Mouse (Mus musculus): Measurements from ENCODE around the gene Cabp1. TPM values are rescaled to one million over a fixed set of nuclear protein-coding genes. Genes with fewer than 3 reads are reported as not detected.

Cabp1 gene
- total RNA-seq, 2 experiments from 2014 or later, result 319 to 335 TPM

DNA sequence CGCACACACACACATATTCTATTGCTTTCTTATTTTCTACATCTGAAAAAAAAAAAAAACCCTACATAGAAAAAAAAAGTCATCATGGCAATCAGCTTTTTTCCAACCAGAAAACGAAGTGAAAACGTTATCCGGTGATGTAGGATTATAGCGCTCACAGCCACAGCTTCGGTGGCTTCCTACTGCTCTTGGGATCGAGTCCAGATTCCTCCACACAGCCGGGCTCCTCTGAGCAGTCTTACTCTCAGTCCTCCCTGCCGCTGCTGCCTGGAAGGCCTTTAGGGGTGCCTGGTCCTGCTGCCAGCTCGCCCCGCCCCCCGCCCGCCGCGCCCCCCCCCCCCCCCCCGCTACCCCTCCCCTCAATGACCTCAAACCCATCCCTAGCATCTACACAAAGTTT lies 13.7 kb upstream of the Cabp1 start:
- no peak for TF ChIP-seq CTCF (IDR thresholded peaks at IDR 0.05)
- intact Hi-C loops (cut with DNase I), result loop anchor here (2.0 kb wide), 1 partner anchor 61 kb away; no protein-coding TSS in a partner anchor
- peak overlapping the region; percentile 76 for H3K27ac ChIP-seq
- no peak overlapping the region for H3K4me3 ChIP-seq
- DNase-seq (ENCODE audit: extremely low spot score in 1 of 2, low spot score in 2 of 2), result peak in 1 of 2 experiments; percentile 31

DNA sequence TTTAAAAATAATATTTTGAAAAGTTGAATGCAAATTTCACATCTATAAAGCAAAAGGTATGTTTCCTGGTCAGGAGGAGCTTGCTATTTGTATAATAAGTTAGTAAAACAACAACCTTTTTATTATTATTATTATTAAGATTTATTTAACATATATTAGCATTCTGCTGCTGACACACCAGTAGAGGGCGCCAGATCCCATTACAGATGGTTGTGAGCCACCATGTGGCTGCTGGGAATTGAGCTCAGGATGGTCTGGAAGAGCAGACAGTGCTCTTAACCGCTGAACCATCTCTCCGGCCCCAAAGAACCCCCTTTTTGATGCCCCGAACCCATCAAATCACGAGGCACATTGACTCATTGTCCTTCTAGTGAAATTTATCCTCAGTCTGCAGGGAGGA lies 13.1 kb upstream of the Cabp1 start:
- intact Hi-C loops (cut with DNase I), result loop anchor here (2.0 kb wide), 1 partner anchor 62 kb away; no protein-coding TSS in a partner anchor
- H3K27ac ChIP-seq, result peak overlapping the region; percentile 76

DNA sequence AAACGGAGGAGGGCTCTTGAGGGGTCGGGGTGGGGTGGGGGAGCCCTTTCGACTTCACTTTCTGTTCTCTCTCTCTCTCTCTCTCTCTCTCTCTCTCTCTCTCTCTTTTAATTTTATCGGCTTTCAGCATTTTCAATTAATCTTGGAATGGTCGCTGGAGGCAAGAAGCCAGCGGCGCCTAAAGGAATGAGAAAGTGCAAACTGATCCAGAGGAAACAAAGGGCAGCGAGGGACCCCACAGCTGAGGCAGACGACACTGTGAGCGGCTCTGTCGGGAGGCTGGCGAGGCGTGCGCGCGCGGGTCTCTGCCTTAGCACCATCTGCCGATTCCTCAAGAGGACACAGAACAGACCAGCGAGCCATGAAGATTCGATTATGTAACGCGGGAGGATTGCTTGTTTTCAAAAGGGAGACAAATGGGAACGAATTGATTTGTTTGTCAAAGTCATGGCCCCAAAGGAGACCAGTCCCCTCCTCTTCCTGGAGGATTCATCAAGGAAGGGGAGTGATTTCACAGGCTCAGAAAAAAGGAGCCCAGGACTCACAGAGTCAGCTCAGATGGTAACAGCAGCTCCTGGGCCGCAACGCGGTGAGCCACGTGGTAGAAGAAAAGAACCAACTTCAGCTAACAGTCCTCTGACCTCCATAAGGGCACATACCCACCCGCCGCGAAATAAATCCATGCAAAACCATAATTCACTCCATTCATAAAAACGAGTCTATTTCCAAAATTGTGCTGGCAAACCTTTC lies 10.6 kb upstream of the Cabp1 start:
- DNase-seq (ENCODE audit: extremely low spot score in 1 of 2, low spot score in 2 of 2), result peak; percentile 56 to 69
- H3K27ac ChIP-seq, result peak overlapping the region; percentile 91
- intact Hi-C loops (cut with DNase I), result no loop called here

More for the DNA sequence above, 13.1 kb upstream of the Cabp1 start:
- H3K4me3 ChIP-seq, result no peak overlapping the region
- peak; percentile 52 for TF ChIP-seq CTCF (IDR thresholded peaks at IDR 0.05)
- DNase-seq (ENCODE audit: extremely low spot score in 1 of 2, low spot score in 2 of 2), result no peak

DNA sequence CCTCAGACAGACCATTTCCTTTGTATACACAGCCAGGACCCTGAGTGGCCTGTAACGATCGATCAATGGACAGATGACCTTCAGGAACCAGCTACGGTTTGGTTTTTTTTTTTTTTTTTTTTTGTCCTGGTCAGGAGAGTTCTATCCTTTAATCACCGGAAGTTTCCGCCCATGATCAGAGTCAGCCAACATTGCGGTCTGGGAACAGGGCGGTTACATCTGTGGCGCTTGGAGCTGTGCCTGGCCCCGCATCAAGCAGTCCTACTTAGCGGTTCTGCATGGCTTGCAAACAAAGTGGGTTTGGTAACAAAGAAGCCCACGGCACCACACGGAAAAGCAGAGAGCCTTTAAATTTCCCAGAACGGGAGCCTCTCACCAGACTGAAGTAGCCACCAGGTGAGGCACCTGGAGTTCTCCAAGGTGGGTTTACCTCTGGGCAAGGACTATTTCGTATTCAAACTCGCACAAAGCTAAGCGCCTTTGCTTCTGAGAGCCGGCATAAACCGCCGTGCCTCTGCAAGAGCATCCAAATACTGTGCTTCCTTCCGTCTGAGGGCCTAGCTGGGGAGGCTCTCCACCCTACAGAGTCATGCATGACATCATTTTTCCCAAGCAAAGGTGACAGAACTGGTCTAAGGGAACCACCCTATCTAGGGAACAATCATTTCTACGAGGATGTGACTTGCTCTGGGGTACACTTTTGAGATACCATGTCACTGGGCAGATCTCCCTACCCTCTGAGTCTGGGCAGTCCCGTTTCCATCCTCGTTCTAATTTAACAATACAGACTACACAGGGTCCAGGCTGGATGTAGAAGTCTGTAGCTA lies 9.8 kb upstream of the Cabp1 start:
- no peak overlapping the region for H3K4me3 ChIP-seq

More for the DNA sequence above, 10.6 kb upstream of the Cabp1 start:
- peak overlapping the region; percentile 13; the same call in 1 of the 2 replicates for H3K4me3 ChIP-seq
- TF ChIP-seq CTCF (IDR thresholded peaks at IDR 0.05), result no peak

DNA sequence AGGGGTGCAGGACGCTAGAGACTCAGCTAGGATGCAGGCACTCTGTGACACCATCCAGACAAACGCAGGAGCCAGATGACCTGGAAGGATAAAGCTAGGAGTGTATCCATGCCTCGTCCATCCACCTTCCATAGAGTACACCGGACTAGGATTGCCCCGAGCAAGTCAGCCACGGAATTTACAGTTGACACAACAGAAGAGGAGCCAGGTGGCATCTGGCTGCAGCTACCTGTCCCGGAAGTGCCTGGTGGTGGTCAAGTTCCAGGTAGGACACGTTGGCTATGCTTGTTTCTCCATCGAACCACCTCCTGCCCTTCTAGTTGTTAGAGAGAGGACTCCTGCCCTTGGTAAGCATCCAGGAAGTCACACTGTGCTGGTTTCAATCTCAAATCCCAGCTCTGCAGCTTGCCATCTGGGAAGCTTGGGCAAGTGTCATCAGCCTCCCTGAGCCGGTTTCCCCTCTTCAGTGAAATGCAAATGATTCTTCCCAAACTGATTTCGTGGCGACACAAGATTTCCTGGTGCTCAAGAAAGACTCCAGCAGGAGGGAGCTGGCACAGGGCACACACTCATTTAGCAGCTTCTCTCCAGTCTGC lies 543 bp upstream of the Cabp1 start:
- peak overlapping the region; percentile 79 for H3K4me3 ChIP-seq
- intact Hi-C loops (cut with DNase I), result no loop called here
- no peak for DNase-seq (ENCODE audit: extremely low spot score in 1 of 2, low spot score in 2 of 2)
- TF ChIP-seq CTCF (IDR thresholded peaks at IDR 0.05), result no peak
- peak overlapping the region; percentile 90 for H3K27ac ChIP-seq

More for the DNA sequence above, 9.8 kb upstream of the Cabp1 start:
- DNase-seq (ENCODE audit: extremely low spot score in 1 of 2, low spot score in 2 of 2), result peak in 1 of 2 experiments; percentile 29
- intact Hi-C loops (cut with DNase I), result no loop called here
- H3K27ac ChIP-seq, result peak overlapping the region; percentile 91
- no peak for TF ChIP-seq CTCF (IDR thresholded peaks at IDR 0.05)

DNA sequence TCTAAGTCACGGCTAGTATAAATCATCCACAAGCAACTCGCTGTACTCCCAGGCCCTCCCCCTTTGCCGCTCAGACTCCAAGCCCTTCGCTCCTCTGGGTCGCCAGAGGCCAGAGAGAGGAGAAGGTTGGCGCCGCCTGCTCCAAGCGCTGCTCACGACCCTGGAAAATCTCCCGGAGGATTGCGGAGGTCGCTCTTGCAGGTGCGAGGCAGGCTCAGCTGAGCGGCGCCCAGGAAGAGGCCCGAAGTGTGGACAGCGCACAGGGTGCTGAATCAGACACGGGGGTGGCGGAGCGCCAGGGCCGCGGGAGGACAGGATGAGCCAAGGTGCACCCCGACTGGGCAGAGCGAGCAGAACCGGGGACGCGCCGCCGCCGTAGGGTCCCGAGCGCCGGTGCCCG lies 955 bp downstream of the Cabp1 start:
- no peak for TF ChIP-seq CTCF (IDR thresholded peaks at IDR 0.05)
- intact Hi-C loops (cut with DNase I), result no loop called here
- peak overlapping the region; percentile 79 for H3K4me3 ChIP-seq
- DNase-seq (ENCODE audit: extremely low spot score in 1 of 2, low spot score in 2 of 2), result peak; percentile 58 to 75
- peak overlapping the region; percentile 90 for H3K27ac ChIP-seq

DNA sequence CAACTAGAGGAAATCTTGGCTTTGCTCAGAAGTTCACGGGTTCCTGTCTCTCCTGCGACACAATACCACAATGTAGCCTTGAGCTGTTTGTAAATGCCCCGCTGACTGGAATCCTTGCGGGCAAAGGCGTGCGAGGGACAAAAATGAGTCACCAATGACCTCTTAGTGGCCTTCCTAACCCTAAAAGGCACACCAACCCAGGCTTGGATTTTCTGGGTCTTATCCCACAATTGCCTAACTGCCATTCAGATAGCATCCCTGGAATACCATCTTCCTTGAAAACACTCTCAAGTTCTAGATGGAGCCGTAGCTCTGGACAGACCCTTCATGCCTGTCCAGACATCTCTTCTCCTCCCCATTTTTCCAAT lies 1.4 kb downstream of the Cabp1 start:
- intact Hi-C loops (cut with DNase I), result no loop called here
- Histone ChIP-seq H3K4me3 (peak overlapping the region; percentile 79), H3K27ac (peak overlapping the region; percentile 90)
- TF ChIP-seq CTCF (IDR thresholded peaks at IDR 0.05), result no peak
- DNase-seq (ENCODE audit: extremely low spot score in 1 of 2, low spot score in 2 of 2), result no peak

DNA sequence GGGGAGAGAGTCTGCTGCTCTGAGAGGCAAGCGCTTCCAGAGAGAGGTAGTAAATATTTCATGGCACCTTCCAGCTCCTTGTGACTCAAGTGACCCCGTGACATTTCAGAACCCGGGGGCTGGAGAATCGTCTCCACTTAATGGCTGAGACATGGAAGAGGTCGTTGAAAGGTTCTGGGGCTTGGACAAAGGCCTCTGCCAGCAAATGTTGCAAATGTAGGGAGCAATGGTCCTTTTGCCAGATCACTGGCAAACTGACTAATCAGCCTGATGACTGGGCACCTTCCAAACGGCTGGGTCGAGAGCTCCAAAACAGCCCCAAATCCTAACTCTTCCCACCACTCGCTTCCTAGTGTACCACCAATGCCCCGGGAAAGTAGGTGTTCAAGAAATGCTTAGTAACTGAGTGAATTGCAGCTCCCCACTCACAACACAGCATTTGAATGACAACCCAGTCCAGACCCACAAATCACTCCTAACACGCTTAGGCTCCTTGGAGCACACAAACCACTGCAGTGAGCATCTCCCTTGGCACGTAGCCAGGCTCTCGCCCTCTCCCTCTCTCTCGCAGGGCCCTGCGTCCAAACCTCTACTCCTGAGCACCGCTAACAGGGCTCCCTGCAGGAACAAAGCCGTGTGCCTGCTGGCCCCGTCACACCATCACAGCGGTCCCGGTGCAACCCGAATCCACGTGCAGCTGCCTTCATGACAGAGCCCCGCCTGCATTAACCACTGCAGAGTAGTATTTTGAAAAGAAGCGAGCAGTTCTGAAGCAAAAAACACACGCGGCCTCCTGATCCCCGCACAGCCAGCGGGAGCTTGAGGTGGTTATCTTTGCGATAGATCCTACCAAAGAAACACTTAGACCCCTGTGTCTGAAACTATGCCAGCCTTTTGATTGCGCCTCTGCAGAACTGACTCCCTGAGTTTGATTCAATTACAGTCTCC lies 2.0 kb downstream of the Cabp1 start:
- Histone ChIP-seq H3K27ac (peak overlapping the region; percentile 90), H3K4me3 (peak overlapping the region; percentile 79)
- intact Hi-C loops (cut with DNase I), result no loop called here
- TF ChIP-seq CTCF (IDR thresholded peaks at IDR 0.05), result no peak
- DNase-seq (ENCODE audit: extremely low spot score in 1 of 2, low spot score in 2 of 2), result peak; percentile 40 to 45

DNA sequence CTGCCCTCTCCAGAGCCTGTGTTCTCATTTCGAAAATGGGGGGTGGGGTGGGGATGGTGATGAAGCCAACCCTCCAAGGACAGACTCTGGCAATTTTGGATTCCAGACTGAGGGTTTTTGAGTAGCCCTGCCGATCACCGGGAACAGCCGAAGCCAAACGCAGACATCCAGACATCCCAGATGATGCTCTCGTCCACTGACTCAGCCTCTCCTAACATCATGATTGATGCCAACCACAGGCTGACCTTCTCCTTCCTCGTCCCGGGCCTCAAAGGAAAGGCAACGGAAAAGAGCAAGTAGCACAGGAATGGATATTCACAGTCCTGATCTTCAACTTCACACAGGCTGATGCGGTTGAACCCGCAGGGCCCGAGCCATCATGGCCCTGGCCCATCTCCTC lies 4.1 kb downstream of the Cabp1 start:
- Histone ChIP-seq H3K27ac (no peak overlapping the region), H3K4me3 (no peak overlapping the region)
- TF ChIP-seq CTCF (IDR thresholded peaks at IDR 0.05), result no peak
- intact Hi-C loops (cut with DNase I), result no loop called here
- DNase-seq (ENCODE audit: extremely low spot score in 1 of 2, low spot score in 2 of 2), result no peak

DNA sequence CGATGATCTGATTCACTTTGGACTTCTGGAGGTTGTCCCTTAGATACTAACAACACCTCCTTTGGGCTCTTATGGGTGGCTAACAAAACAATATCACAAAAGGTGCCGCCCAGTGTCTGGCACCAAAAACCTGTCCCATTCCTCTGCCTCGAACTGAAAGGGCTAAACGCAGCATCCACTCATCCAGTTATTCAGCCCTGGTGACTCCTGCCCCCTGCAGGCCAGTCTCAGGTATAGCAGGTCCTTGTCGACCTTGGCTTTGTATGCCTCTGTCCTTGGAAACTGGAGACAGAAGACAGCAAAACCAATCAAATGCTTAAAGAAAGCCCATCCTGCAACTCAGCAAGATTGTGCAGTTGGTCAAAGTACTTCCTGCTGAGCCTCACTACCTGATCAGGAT lies 5.4 kb downstream of the Cabp1 start:
- TF ChIP-seq CTCF (IDR thresholded peaks at IDR 0.05), result peak; percentile 82
- Histone ChIP-seq H3K27ac (no peak overlapping the region), H3K4me3 (no peak overlapping the region)
- intact Hi-C loops (cut with DNase I), result no loop called here
- DNase-seq (ENCODE audit: extremely low spot score in 1 of 2, low spot score in 2 of 2), result no peak

Measured in left cerebral cortex, adult 2 months (tissue).